Mouse (Mus musculus) kidney, postnatal 0 days (tissue): ENCODE results near the gene Fam193a. TPM values are rescaled to one million over a fixed set of nuclear protein-coding genes. Genes with fewer than 3 reads are reported as not detected.
A peak's percentile ranks its signal among the peaks of the same experiment; 100 is the strongest.

Source experiments
- ATAC-seq: fragments of 200-750 bp; cut with Nextera tagmentation; replicated peaks from 2 replicates; pipeline ENCODE4 v1.8.0; 2017; ENCODE audit warnings: low read depth, moderate number of reproducible peaks, moderate TSS enrichment, moderate library complexity; ENCODE audit not compliant: low FRiP score
- DNase-seq: peaks from one replicate; pipeline ENCODE4 v3.0.0-alpha.2; 2016; ENCODE audit warnings: low spot score
- H3K27ac ChIP-seq: fragments of 300-500 bp; sonication (generic); 2 replicates; pipeline ENCODE4 v1.5.1; 2014; ENCODE audit warnings: mild to moderate bottlenecking
- H3K27me3 ChIP-seq: fragments of 300-500 bp; sonication (generic); 2 replicates; pipeline ENCODE4 v1.6.1; 2014; ENCODE audit warnings: low read length, mixed read lengths; ENCODE audit not compliant: insufficient read depth
- H3K36me3 ChIP-seq: fragments of 300-500 bp; sonication (generic); 2 replicates; pipeline ENCODE4 v1.6.1; 2014; ENCODE audit warnings: low read length, mixed read lengths; ENCODE audit not compliant: insufficient read depth
- H3K4me1 ChIP-seq: fragments of 300-500 bp; sonication (generic); replicated peaks from 2 replicates; pipeline ENCODE4 v1.6.1; 2014; ENCODE audit warnings: antibody characterized with exemption, low read length, mixed read lengths; ENCODE audit not compliant: insufficient read depth
- H3K4me2 ChIP-seq: fragments of 300-500 bp; sonication (generic); 2 replicates; pipeline ENCODE4 v1.6.1; 2014; ENCODE audit warnings: mild to moderate bottlenecking, low read length, moderate library complexity, mixed read lengths
- H3K4me3 ChIP-seq: fragments of 300-500 bp; sonication (generic); replicated peaks from 2 replicates; pipeline ENCODE4 v1.5.1; 2014; ENCODE audit warnings: low read depth, low read length
- H3K9ac ChIP-seq: fragments of 300-500 bp; sonication (generic); 2 replicates; pipeline ENCODE4 v1.6.1; 2014; ENCODE audit warnings: low read depth, low read length
- H3K9me3 ChIP-seq: fragments of 300-500 bp; sonication (generic); replicated peaks from 2 replicates; pipeline ENCODE4 v1.6.1; 2016; ENCODE audit warnings: low read length, inconsistent platforms, mixed read lengths
- CTCF ChIP-seq: IDR thresholded peaks from 2 replicates; pipeline ENCODE4 v1.5.1; 2016; ENCODE audit warnings: antibody characterized with exemption, low read depth, mild to moderate bottlenecking, moderate library complexity
- WGBS: fragments of 180-500 bp; shearing (Covaris S2); extraction: QIAGEN DNeasy Blood & Tissue Kit; methylation state at CpG from one replicate; pipeline ENCODE4 v1.1.7; 2014; 5-methylcytosine and 5-hydroxymethylcytosine counted together
- polyA plus RNA-seq: library from polyadenylated mRNA; unstranded; fragments of >200 nt; fragmentation: Nextera tagmentation; extraction: Ambion mirVana; gene quantifications from 2 replicates; pipeline ENCODE4 v1.2.1, GENCODE M21; 2015

Gene Fam193a
- polyA plus RNA-seq, 1 experiment from 2014 or later, result 6.8 TPM

DNA sequence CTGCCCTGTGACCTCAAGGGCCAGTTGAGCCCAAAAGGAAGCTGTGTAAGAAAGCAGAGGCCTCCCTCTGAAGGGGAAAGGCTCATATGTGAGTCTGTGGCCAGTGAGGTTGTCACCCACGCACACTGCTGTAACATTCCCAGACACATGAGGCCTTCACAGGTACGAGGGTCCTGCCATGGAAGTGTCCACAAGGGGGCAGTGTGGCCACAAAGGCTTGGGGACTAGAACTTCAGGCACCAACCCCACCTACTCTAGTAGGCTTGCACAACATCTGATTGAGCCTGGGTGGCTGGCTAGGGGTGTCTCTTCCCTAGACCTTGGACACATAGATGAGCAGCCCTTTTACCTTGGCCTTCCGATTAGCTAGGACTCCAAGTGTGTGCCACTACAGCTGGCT lies 148.2 kb downstream of the Fam193a start:
- WGBS, result 31% methylated on average over 3 of the region's 3 CpGs
- ATAC-seq (no peak), DNase-seq (peak; percentile 77)
- Histone ChIP-seq H3K9ac (no peak overlapping the region), H3K4me2 (no peak overlapping the region), H3K9me3 (no peaks in the 10 kb centered on the region), H3K27me3 (no peaks in the 10 kb centered on the region), H3K36me3 (no peaks in the 10 kb centered on the region), H3K4me3 (no peak overlapping the region), H3K4me1 (peaks cover 6% of the 10 kb centered on the region; the same call in 1 of the 2 replicates), H3K27ac (no peak overlapping the region)
- TF ChIP-seq CTCF, result peak; percentile 91

DNA sequence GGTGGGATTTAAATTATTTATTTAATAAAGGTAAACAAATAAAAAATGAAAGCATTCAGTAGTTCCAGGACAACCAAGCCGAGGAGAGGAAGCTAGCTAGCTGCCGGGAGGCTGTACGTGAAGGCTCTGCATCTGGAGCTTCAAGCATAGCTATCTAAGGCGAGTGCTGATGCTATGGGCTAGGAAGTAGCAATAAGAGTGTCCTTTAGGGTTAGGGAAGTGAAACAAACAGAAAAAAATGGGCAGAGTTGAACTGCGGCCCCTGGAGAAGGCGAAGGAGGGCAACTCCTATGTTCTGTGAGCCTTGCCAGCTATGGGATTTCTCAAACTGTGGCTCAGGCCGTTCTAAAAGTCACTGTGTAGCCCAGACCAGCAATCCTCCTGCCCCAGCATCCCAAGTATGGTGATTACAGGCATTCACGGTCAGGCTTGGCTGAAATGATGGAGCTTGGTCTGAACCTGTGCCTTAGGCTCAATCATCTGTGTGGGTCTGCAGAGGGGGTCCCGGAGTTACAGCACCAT lies 149.7 kb downstream of the Fam193a start:
- no peaks in the 10 kb centered on the region for H3K9me3 ChIP-seq
- no peak overlapping the region for H3K27ac ChIP-seq
- H3K9ac ChIP-seq, result no peak overlapping the region
- H3K36me3 ChIP-seq, result no peaks in the 10 kb centered on the region
- H3K4me3 ChIP-seq, result no peak overlapping the region
- DNase-seq (no peak), ATAC-seq (no peak)
- no peak for TF ChIP-seq CTCF
- 83% methylated on average over 9 of the region's 9 CpGs for WGBS
- 0 out of 2 replicates have a peak, but pooled peaks cover 3% of the 10 kb centered on the region for H3K4me1 ChIP-seq
- no peaks in the 10 kb centered on the region for H3K27me3 ChIP-seq
- no peak overlapping the region for H3K4me2 ChIP-seq

DNA sequence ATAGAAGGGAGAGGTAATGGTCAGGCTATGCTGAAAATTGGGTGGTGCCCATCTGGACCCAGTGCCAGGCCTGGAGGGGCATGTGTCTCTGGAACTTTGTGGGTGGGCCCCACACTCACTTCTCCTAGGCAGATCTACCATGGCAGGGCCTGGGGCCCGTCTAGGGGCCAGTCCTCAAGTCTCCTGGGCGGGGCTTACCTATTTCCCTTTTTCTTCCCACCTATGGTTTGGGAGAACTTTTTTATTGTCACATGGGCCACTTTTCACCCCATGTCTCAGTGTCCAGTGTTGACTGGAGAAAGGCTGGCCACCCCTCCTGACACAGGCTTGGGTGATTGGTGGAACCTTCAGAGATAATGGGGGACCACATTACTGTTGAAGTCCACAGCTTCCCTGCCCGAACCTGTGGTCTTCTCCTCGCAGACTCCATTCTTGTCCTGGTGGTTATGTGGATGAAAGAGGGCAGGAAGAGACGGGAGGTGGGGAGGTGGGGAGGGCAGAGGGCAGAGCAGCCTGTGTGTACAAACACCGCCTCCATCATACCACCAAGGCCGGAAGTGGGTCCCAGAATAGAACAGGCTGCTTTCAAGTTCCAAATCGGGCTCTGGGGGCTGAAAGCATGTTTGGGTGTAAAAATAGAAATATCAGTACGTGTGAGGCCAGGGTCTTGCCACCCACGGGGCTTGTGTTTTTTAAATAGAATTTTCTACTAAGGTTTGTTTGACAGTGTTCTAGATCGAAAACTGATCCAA lies 150.9 kb downstream of the Fam193a start:
- no peak overlapping the region for H3K4me2 ChIP-seq
- no peaks in the 10 kb centered on the region for H3K27me3 ChIP-seq
- DNase-seq (no peak), ATAC-seq (no peak)
- 65% methylated on average over 11 of the region's 11 CpGs for WGBS
- H3K9ac ChIP-seq, result no peak overlapping the region
- TF ChIP-seq CTCF, result no peak
- H3K9me3 ChIP-seq, result no peaks in the 10 kb centered on the region
- H3K4me3 ChIP-seq, result no peak overlapping the region
- H3K36me3 ChIP-seq, result no peaks in the 10 kb centered on the region
- H3K4me1 ChIP-seq, result no peaks in the 10 kb centered on the region
- no peak overlapping the region for H3K27ac ChIP-seq

DNA sequence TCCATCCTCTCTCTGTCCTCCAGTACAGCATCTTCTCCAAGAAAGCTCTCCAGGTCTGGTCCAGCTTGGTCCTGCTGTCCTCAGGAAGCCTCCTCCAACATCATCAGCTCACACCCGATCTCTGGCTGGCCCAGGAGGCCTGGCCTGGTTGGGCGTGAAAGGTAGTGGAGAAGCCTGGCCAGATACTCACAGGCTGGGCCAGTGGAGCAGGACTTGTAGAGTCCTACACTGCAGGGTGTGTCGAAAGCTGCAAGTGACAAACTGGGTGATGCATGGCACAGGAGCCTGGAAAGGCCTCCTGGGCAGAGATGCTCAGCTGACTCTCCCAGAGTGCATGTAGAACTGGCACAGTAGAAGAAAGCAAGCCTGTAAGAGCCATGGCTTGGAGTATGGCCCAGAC lies 151.6 kb downstream of the Fam193a start:
- ATAC-seq (no peak), DNase-seq (no peak)
- Histone ChIP-seq H3K4me3 (no peak overlapping the region), H3K36me3 (no peaks in the 10 kb centered on the region), H3K4me2 (no peak overlapping the region), H3K4me1 (no peaks in the 10 kb centered on the region; the same call in 1 of the 2 replicates), H3K27ac (no peak overlapping the region), H3K27me3 (no peaks in the 10 kb centered on the region), H3K9ac (no peak overlapping the region), H3K9me3 (no peaks in the 10 kb centered on the region)
- 73% methylated on average over 3 of the region's 3 CpGs for WGBS
- no peak for TF ChIP-seq CTCF

DNA sequence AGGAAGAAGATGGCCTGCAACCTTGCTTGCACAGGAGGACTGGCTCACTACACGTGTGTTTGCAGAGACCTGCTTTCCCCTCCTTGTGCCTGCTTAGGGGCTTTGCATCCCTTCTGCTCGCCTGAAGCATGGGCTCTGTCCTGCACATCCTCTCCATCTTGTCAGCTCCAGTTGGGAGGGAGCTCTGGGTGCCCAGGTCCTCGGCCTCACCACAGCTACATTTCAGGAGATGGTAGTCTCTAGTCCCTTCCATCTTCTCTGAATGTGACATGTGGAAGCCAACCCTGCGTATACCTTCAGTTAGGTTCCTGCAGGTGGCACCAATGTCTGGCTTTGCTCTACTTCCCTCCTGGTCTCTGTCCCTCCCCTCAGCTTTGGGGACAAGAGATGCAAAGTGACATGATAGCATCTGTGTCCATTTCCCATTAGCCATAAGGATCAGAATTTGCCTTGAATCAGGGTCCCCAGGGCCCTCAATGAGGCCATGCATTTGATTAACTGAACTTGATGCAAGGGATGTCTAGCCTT lies 154.3 kb downstream of the Fam193a start:
- Histone ChIP-seq H3K4me2 (no peak overlapping the region), H3K4me3 (no peak overlapping the region), H3K27ac (no peak overlapping the region), H3K9ac (no peak overlapping the region), H3K4me1 (no peaks in the 10 kb centered on the region; the same call in 1 of the 2 replicates), H3K9me3 (no peaks in the 10 kb centered on the region), H3K36me3 (no peaks in the 10 kb centered on the region), H3K27me3 (no peaks in the 10 kb centered on the region)
- no peak for DNase-seq
- TF ChIP-seq CTCF, result no peak; the same call in 1 of the 2 replicates
- no peak for ATAC-seq
- WGBS, result 73% methylated on average over 4 of the region's 4 CpGs

DNA sequence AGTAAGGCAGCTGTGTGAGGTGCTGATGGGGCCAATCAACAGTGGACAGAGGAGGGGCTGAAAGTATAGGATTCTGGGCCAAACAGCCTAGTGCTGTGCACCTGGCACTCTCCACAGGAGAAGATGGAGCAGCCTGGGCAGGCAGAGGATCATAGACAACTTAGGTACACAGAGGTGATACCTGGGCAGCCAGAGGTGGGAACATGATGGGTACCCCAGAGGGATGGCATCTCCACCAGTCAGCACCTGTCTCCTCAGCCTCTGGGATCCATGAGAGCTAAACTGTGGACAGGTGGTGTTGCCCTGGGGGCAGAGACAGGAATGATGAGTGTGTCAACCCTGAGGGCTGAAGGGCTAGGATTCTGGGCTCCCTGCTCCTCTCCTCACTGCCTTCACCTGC lies 154.8 kb downstream of the Fam193a start:
- no peak overlapping the region for H3K4me2 ChIP-seq
- ATAC-seq (no peak), DNase-seq (no peak)
- H3K4me3 ChIP-seq, result no peak overlapping the region
- no peaks in the 10 kb centered on the region for H3K9me3 ChIP-seq
- H3K27ac ChIP-seq, result no peak overlapping the region
- no peak overlapping the region for H3K9ac ChIP-seq
- TF ChIP-seq CTCF, result no peak
- no peaks in the 10 kb centered on the region for H3K27me3 ChIP-seq
- no peaks in the 10 kb centered on the region for H3K36me3 ChIP-seq
- no peaks in the 10 kb centered on the region; the same call in 1 of the 2 replicates for H3K4me1 ChIP-seq
